16 mouse cellular contexts compared by ENCODE assay signal in genomic region chr6:47285742-47286141, GRCm38 (mm10).
A peak's percentile ranks its signal among the peaks of the same experiment; 100 is the strongest.
DNase-seq lines count a peak whose midpoint lies in the region; ATAC-seq and TF ChIP-seq lines count a peak whose summit lies in the region.
"Had no signal": no experiment of that assay in that cellular context is flagged by ENCODE, and none has a peak within 500 bp of the region (broad histone marks: within the 10 kb centered on the region; RNA-seq: fewer than 3 reads in every experiment).

No protein-coding gene starts in this region.

- TF ChIP-seq POLR2A in ES-Bruce4 (IDR thresholded peaks at IDR 0.05; ENCODE audit: insufficient read depth, low read length): no peak

- no peak for DNase-seq in hindbrain, embryonic 14.5 days (ENCODE audit: low spot score)
- no peak for DNase-seq in hindbrain, embryonic 10.5 days (ENCODE audit: low spot score)
- DNase-seq in R1 (ENCODE audit: low read depth, low spot score): peak; percentile 24
- DNase-seq in urinary bladder, adult 2 months (ENCODE audit: low spot score): no peak
- DNase-seq in urinary bladder, postnatal 4 days (ENCODE audit: low spot score in 2 of 2): no peak
- DNase-seq: cerebellum, postnatal 10 days; heart, postnatal 4 days; kidney, adult 2 months; lung, postnatal 14 days; spleen, adult 18-20 months; thymus, adult 18-20 months had no signal

- H3K4me2 ChIP-seq in hindbrain, embryonic 14.5 days (replicated peaks): no peak overlapping the region
- H3K4me2 ChIP-seq in midbrain, embryonic 13.5 days (replicated peaks): no peak overlapping the region
- H3K4me2 ChIP-seq: heart, embryonic 13.5 days; limb, embryonic 15.5 days had no signal

- H3K4me3 ChIP-seq in hindbrain, embryonic 14.5 days (replicated peaks; ENCODE audit: low read length): no peak overlapping the region
- no peak overlapping the region for H3K4me3 ChIP-seq in hindbrain, embryonic 10.5 days
- H3K4me3 ChIP-seq in ES-Bruce4 (ENCODE audit: low read depth, low read length): peak overlapping the region; percentile 27; the same call in 1 of the 2 replicates
- H3K4me3 ChIP-seq in midbrain, embryonic 13.5 days (replicated peaks): no peak overlapping the region
- H3K4me3 ChIP-seq: erythroblast, embryonic 14.5 days; heart, embryonic 13.5 days; limb, embryonic 15.5 days had no signal

- no peak overlapping the region for H3K9ac ChIP-seq in hindbrain, embryonic 14.5 days
- peak overlapping the region; percentile 81 for H3K9ac ChIP-seq in ES-Bruce4 (ENCODE audit: low read depth, poor library complexity, severe bottlenecking)
- H3K9ac ChIP-seq in midbrain, embryonic 13.5 days (replicated peaks): no peak overlapping the region
- H3K9ac ChIP-seq: heart, embryonic 13.5 days; limb, embryonic 15.5 days had no signal

- TF ChIP-seq EP300 in ES-Bruce4 (IDR thresholded peaks at IDR 0.05; ENCODE audit: insufficient read depth, low read depth, low read length): no peak

- no peaks in the 10 kb centered on the region for H3K9me3 ChIP-seq in hindbrain, embryonic 14.5 days (ENCODE audit: control insufficient read depth, low read length)
- no peaks in the 10 kb centered on the region for H3K9me3 ChIP-seq in hindbrain, embryonic 10.5 days
- H3K9me3 ChIP-seq in ES-Bruce4 (replicated peaks; ENCODE audit: control insufficient read depth, insufficient read depth, low read length, poor library complexity, severe bottlenecking): no peaks in the 10 kb centered on the region
- no peaks in the 10 kb centered on the region for H3K9me3 ChIP-seq in midbrain, embryonic 13.5 days
- H3K9me3 ChIP-seq: heart, embryonic 13.5 days; limb, embryonic 15.5 days had no signal

- peak; percentile 38; the same call in 1 of the 2 replicates for ATAC-seq in hindbrain, embryonic 14.5 days (ENCODE audit: low FRiP score)
- ATAC-seq in midbrain, embryonic 13.5 days: peak; percentile 35

- no peak for TF ChIP-seq CTCF in ES-Bruce4 (IDR thresholded peaks at IDR 0.05; ENCODE audit: low read depth, low read length)

- 67% methylated on average over 1 of the region's 1 CpGs for WGBS in hindbrain, embryonic 14.5 days
- WGBS in hindbrain, embryonic 10.5 days: 77% methylated on average over 1 of the region's 1 CpGs
- WGBS in midbrain, embryonic 13.5 days: 78% methylated on average over 1 of the region's 1 CpGs

- H3K27ac ChIP-seq in hindbrain, embryonic 14.5 days: no peak overlapping the region
- no peak overlapping the region for H3K27ac ChIP-seq in hindbrain, embryonic 10.5 days
- H3K27ac ChIP-seq in ES-Bruce4 (ENCODE audit: insufficient read depth, low read length): peak overlapping the region; percentile 92
- H3K27ac ChIP-seq in midbrain, embryonic 13.5 days: no peak overlapping the region
- H3K27ac ChIP-seq: heart, embryonic 13.5 days; limb, embryonic 15.5 days had no signal

- peaks cover 16% of the 10 kb centered on the region; the same call in 1 of the 2 replicates for H3K4me1 ChIP-seq in hindbrain, embryonic 14.5 days (replicated peaks; ENCODE audit: control insufficient read depth, insufficient read depth, low read length)
- peaks cover 26% of the 10 kb centered on the region for H3K4me1 ChIP-seq in hindbrain, embryonic 10.5 days (replicated peaks)
- no peaks in the 10 kb centered on the region for H3K4me1 ChIP-seq in ES-Bruce4 (ENCODE audit: control insufficient read depth, insufficient read depth, low read length)
- peaks cover 23% of the 10 kb centered on the region; the same call in 1 of the 2 replicates for H3K4me1 ChIP-seq in midbrain, embryonic 13.5 days (replicated peaks)
- H3K4me1 ChIP-seq: limb, embryonic 15.5 days had no signal

- H3K27me3 ChIP-seq in hindbrain, embryonic 14.5 days (ENCODE audit: control insufficient read depth, insufficient read depth, low read length): no peaks in the 10 kb centered on the region
- H3K27me3 ChIP-seq in hindbrain, embryonic 10.5 days (ENCODE audit: insufficient read depth, poor library complexity, severe bottlenecking): no peaks in the 10 kb centered on the region
- H3K27me3 ChIP-seq in ES-Bruce4 (ENCODE audit: control insufficient read depth, insufficient read depth, low read length, poor library complexity, severe bottlenecking): no peaks in the 10 kb centered on the region
- H3K27me3 ChIP-seq in midbrain, embryonic 13.5 days: no peaks in the 10 kb centered on the region
- H3K27me3 ChIP-seq: heart, embryonic 13.5 days; limb, embryonic 15.5 days had no signal

- no peaks in the 10 kb centered on the region for H3K36me3 ChIP-seq in hindbrain, embryonic 14.5 days (replicated peaks; ENCODE audit: control insufficient read depth, insufficient read depth)
- no peaks in the 10 kb centered on the region for H3K36me3 ChIP-seq in hindbrain, embryonic 10.5 days
- H3K36me3 ChIP-seq in ES-Bruce4 (ENCODE audit: control insufficient read depth, insufficient read depth, low read length, poor library complexity, severe bottlenecking): no peaks in the 10 kb centered on the region
- H3K36me3 ChIP-seq in midbrain, embryonic 13.5 days: no peaks in the 10 kb centered on the region
- H3K36me3 ChIP-seq: heart, embryonic 13.5 days; limb, embryonic 15.5 days had no signal
